Mouse (Mus musculus) liver, adult 2 months (tissue): ENCODE data around the gene Syncrip. TPM values are rescaled to one million over a fixed set of nuclear protein-coding genes. Genes with fewer than 3 reads are reported as not detected.

ENCODE experiments used
- DNase-seq: peaks from one replicate; pipeline ENCODE4 v3.0.0-alpha.2; 2011; ENCODE audit warnings: low read depth, low spot score; ENCODE audit errors: extremely low read depth
- H3K27ac ChIP-seq: fragments of 200-500 bp; replicated peaks from 2 replicates; pipeline ENCODE4 v1.5.1; 2012; ENCODE audit warnings: low read depth, mild to moderate bottlenecking, control low read depth, inconsistent platforms, low read length; ENCODE audit not compliant: insufficient read depth
- H3K27me3 ChIP-seq: fragments of 200-500 bp; 2 replicates; pipeline ENCODE4 v1.6.1; 2012; ENCODE audit warnings: mild to moderate bottlenecking, moderate library complexity, low read length, inconsistent platforms; ENCODE audit not compliant: control insufficient read depth, insufficient read depth
- H3K36me3 ChIP-seq: fragments of 200-500 bp; 2 replicates; pipeline ENCODE4 v1.6.1; 2012; ENCODE audit warnings: low read length, inconsistent platforms; ENCODE audit not compliant: control insufficient read depth, insufficient read depth
- H3K4me1 ChIP-seq: fragments of 200-500 bp; 2 replicates; pipeline ENCODE4 v1.6.1; 2011; ENCODE audit warnings: low read length; ENCODE audit not compliant: control insufficient read depth, insufficient read depth
- H3K4me3 ChIP-seq: fragments of 200-500 bp; 2 replicates; pipeline ENCODE4 v1.5.1; 2011; ENCODE audit warnings: low read depth, mild to moderate bottlenecking, control low read depth, low read length, moderate library complexity; ENCODE audit not compliant: insufficient read depth
- H3K79me2 ChIP-seq: fragments of 200-500 bp; 2 replicates; pipeline ENCODE4 v1.6.1; 2012; ENCODE audit warnings: inconsistent platforms, mild to moderate bottlenecking, low read length, moderate library complexity; ENCODE audit not compliant: control insufficient read depth, insufficient read depth
- H3K9ac ChIP-seq: fragments of 200-500 bp; 2 replicates; pipeline ENCODE4 v1.6.1; 2012; ENCODE audit warnings: low read depth, mild to moderate bottlenecking, control low read depth, inconsistent platforms, low read length
- CTCF ChIP-seq: fragments of 200-500 bp; IDR thresholded peaks from 2 replicates; pipeline ENCODE4 v1.5.1; 2011; ENCODE audit warnings: low read depth, low read length, control low read depth
- POLR2A ChIP-seq: fragments of 200-500 bp; IDR thresholded peaks from 2 replicates; pipeline ENCODE4 v1.6.1; 2011; ENCODE audit warnings: low read length, control low read depth; ENCODE audit not compliant: insufficient read depth; ENCODE audit errors: extremely low read depth
- WGBS: fragments of 180-500 bp; shearing (Covaris S2); methylation state at CpG from one replicate; pipeline ENCODE4 v1.1.7; 2018; 5-methylcytosine and 5-hydroxymethylcytosine counted together
- polyA plus RNA-seq: library from polyadenylated mRNA; depleted of rRNA; stranded (reverse); fragments of >200 nt; gene quantifications from 2 replicates; pipeline ENCODE4 v1.2.3, GENCODE M21; 2012
- total RNA-seq: library from RNA; depleted of rRNA; stranded (reverse); fragments of >200 nt; gene quantifications from 2 replicates; pipeline ENCODE4 v1.2.3, GENCODE M21; 2014

The Syncrip gene
- total and polyA plus RNA-seq, 2 experiments, result 2.3 to 21.0 TPM

DNA sequence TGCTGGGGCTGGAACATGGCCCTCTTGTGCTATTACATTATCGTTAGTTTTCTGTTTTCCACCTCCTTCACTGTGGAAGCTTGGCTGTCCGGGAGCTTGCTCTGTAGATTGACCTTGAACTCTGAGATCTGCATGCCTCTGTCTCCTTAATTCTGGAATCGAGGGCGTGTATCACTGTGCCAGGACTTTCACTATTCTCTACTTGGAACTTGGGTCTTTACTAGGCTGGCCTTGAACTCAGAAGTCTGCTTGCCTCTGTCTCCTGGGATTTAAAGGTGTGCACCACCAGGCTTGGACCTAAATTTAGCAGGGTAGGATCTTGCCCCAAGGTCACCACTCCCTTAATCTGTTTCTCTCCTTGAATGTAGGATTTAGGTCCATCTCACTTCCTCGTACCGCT is 19.5 kb upstream of the Syncrip start:
- Histone ChIP-seq H3K36me3 (no peaks in the 10 kb centered on the region), H3K27me3 (no peaks in the 10 kb centered on the region), H3K4me1 (no peaks in the 10 kb centered on the region), H3K27ac (no peak overlapping the region), H3K79me2 (no peaks in the 10 kb centered on the region), H3K9ac (no peak overlapping the region), H3K4me3 (no peak overlapping the region)
- TF ChIP-seq POLR2A (no peak), CTCF (no peak)
- WGBS, result 81% methylated on average over 6 of the region's 6 CpGs
- no peak for DNase-seq

DNA sequence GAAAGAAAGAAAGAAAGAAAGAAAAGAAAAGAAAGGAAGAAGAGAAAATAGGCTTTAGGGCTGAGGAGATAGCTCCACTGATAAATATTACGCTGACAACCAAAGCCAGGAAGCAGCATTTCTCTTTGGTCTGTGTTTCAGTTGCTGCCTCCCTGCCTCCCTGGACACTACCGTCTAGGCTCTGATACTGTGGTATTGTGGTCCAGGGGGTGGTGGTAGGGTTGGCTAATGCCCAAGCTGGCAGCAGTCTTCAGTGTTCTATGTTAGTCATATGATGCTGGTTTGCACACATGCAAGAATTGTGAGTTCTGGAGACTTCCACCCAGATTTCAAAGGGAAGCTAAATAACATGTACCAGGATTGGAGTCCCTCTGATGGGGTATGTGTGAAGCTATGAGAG is 17.7 kb upstream of the Syncrip start:
- Histone ChIP-seq H3K27me3 (no peaks in the 10 kb centered on the region), H3K79me2 (no peaks in the 10 kb centered on the region), H3K36me3 (no peaks in the 10 kb centered on the region), H3K4me1 (no peaks in the 10 kb centered on the region), H3K4me3 (no peak overlapping the region), H3K9ac (no peak overlapping the region), H3K27ac (no peak overlapping the region)
- WGBS, result 86% methylated on average over 2 of the region's 2 CpGs
- no peak for DNase-seq
- TF ChIP-seq CTCF (no peak), POLR2A (no peak)

DNA sequence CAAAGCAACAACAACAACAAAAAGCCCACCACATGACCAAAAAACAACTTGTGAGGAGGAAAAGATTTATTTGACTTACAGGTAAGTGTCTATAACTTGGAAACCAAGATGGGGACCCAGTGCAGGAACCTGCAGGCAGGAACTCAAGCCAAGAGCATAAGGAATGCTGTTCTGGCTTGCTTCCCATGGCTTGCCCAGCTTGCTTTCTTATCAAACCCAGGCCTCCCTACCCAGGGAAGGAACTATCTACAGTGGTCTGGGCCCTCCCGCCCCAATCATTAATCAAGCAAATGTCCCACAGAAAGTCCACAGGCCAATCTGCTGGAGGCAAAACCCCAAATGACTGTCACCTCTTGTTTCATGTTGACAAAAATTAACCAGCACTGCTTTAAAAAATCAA is 10.1 kb upstream of the Syncrip start:
- DNase-seq, result no peak

DNA sequence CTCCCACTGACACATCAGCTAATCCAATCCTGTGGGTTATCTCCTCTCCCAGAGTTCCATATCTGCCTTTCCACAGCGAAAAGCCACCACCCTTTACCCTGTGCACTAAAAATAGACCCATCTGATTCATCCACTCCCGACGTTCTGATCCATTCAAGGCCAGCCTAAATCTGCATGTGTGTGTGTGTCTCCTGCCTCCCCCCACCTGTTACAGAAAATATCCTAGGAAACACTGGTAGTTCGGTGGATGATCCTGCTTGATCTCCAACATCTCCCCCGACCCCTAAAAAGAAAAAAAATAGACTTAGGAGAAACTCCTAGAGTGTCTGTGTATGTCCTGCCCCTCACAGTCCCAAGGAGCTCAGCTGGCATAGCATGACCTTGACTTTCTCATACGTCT is 2.2 kb upstream of the Syncrip start:
- Histone ChIP-seq H3K4me3 (no peak overlapping the region), H3K79me2 (peaks cover 11% of the 10 kb centered on the region), H3K36me3 (0 out of 2 replicates have a peak, but pooled peaks cover 2% of the 10 kb centered on the region), H3K27me3 (no peaks in the 10 kb centered on the region), H3K4me1 (peaks cover 7% of the 10 kb centered on the region), H3K27ac (no peak overlapping the region), H3K9ac (no peak overlapping the region)
- TF ChIP-seq CTCF, result no peak
- no peak for TF ChIP-seq POLR2A
- DNase-seq, result no peak
- WGBS, result 57% methylated on average over 6 of the region's 6 CpGs

More for the DNA sequence above, 10.1 kb upstream of the Syncrip start:
- WGBS, result 90% methylated on average over 1 of the region's 1 CpGs
- Histone ChIP-seq H3K27me3 (no peaks in the 10 kb centered on the region), H3K79me2 (no peaks in the 10 kb centered on the region), H3K36me3 (no peaks in the 10 kb centered on the region), H3K4me1 (no peaks in the 10 kb centered on the region), H3K4me3 (no peak overlapping the region), H3K27ac (no peak overlapping the region), H3K9ac (no peak overlapping the region)
- TF ChIP-seq CTCF, result no peak
- no peak for TF ChIP-seq POLR2A

DNA sequence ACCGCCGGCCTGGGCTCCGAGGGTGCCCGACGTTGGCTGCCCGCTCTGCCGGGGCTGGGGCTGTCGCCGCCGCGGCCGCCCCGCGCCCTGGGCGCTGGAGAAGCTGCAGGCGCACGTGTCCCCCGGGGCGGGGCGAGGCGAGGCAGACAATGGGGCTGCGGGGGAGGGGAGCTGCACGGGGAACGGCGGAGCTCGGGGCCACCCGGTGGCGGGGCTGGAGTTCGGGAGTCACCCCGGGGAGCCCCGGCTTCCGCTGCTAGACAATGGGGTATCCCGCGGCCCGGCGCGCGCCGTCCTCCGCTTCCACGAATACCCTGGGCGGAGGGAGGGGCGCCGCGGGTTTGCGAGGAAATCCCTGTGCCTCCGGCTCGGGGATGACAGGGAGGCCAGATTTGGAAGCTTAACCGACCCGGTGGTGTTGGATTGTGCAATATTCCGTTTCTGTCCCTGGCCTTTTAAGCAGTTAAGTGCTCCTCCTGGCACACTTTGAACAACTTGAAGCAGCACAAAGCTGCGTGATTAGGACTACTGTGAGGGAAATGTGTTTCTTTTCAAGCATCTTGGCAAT is 539 bp upstream of the Syncrip start:
- peaks cover 11% of the 10 kb centered on the region for H3K79me2 ChIP-seq
- H3K27ac ChIP-seq, result peak overlapping the region; percentile 90
- under 1% methylated on average over 48 of the region's 52 CpGs for WGBS
- TF ChIP-seq POLR2A, result no peak
- TF ChIP-seq CTCF, result no peak
- H3K4me1 ChIP-seq, result peaks cover 7% of the 10 kb centered on the region
- peak overlapping the region; percentile 89 for H3K4me3 ChIP-seq
- H3K9ac ChIP-seq, result peak overlapping the region; percentile 87
- H3K27me3 ChIP-seq, result no peaks in the 10 kb centered on the region
- peak; percentile 77 for DNase-seq
- H3K36me3 ChIP-seq, result peaks cover 3% of the 10 kb centered on the region; the same call in 1 of the 2 replicates

DNA sequence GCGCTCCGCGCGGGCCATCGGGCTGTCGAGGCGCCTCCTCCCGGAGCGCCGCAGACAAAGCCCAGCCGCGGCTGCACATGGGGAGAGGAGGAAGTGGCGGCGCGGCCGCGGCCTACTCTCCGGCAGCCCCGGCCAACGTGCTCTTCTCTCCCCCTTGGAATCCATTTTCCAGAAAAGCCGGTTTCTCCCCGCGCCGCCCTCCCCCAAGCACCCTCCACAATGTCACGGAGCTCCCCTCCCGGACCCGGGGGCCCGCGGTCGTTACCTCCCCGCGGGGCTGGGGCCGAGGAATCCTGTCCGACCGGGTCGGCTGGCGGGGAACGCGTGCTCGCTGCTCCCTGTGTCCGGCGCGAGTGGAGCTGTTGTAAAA is 598 bp downstream of the Syncrip start:
- Histone ChIP-seq H3K27ac (peak overlapping the region; percentile 97), H3K4me3 (peak overlapping the region; percentile 88), H3K27me3 (no peaks in the 10 kb centered on the region), H3K79me2 (peaks cover 11% of the 10 kb centered on the region), H3K9ac (peak overlapping the region; percentile 99), H3K36me3 (peaks cover 10% of the 10 kb centered on the region; the same call in 1 of the 2 replicates), H3K4me1 (peaks cover 7% of the 10 kb centered on the region)
- WGBS, result under 1% methylated on average over 40 of the region's 43 CpGs
- no peak for TF ChIP-seq CTCF
- TF ChIP-seq POLR2A, result no peak
- peak; percentile 17 for DNase-seq
